Mouse (Mus musculus) forebrain, embryonic 11.5 days (tissue): ENCODE data around the gene Extl2. TPM values are rescaled to one million over a fixed set of nuclear protein-coding genes. Genes with fewer than 3 reads are reported as not detected.

Experiments
- ATAC-seq: fragments of 200-750 bp; cut with Nextera tagmentation; replicated peaks from 2 replicates; pipeline ENCODE4 v1.8.0; 2017; ENCODE audit warnings: moderate TSS enrichment; ENCODE audit not compliant: low FRiP score
- DNase-seq: peaks from one replicate; pipeline ENCODE4 v3.0.0-alpha.2; 2017; ENCODE audit warnings: low spot score
- H3K27ac ChIP-seq: fragments of 300-500 bp; sonication (generic); 2 replicates; pipeline ENCODE4 v1.5.1; 2014; ENCODE audit warnings: low read depth, low read length
- H3K27me3 ChIP-seq: fragments of 300-500 bp; sonication (generic); 2 replicates; pipeline ENCODE4 v1.6.1; 2014; ENCODE audit warnings: mild to moderate bottlenecking, low read length, mixed read lengths; ENCODE audit not compliant: control insufficient read depth, insufficient read depth
- H3K36me3 ChIP-seq: fragments of 300-500 bp; sonication (generic); 2 replicates; pipeline ENCODE4 v1.6.1; 2014; ENCODE audit warnings: mild to moderate bottlenecking, low read length, moderate library complexity, mixed read lengths; ENCODE audit not compliant: control insufficient read depth, insufficient read depth
- H3K4me1 ChIP-seq: fragments of 300-500 bp; sonication (generic); replicated peaks from 2 replicates; pipeline ENCODE4 v1.6.1; 2014; ENCODE audit warnings: low read length, mixed read lengths; ENCODE audit not compliant: control insufficient read depth, insufficient read depth
- H3K4me2 ChIP-seq: fragments of 300-500 bp; sonication (generic); 2 replicates; pipeline ENCODE4 v1.6.1; 2014; ENCODE audit warnings: low read depth, mild to moderate bottlenecking, low read length, moderate library complexity, mixed read lengths; ENCODE audit not compliant: severe bottlenecking
- H3K4me3 ChIP-seq: fragments of 300-500 bp; sonication (generic); 2 replicates; pipeline ENCODE4 v1.5.1; 2014; ENCODE audit warnings: low read depth, low read length
- H3K9ac ChIP-seq: fragments of 300-500 bp; sonication (generic); 2 replicates; pipeline ENCODE4 v1.6.1; 2014; ENCODE audit warnings: low read length
- H3K9me3 ChIP-seq: fragments of 300-500 bp; sonication (generic); 2 replicates; pipeline ENCODE4 v1.6.1; 2016; ENCODE audit warnings: low read length, mixed read lengths; ENCODE audit not compliant: control insufficient read depth
- WGBS: fragments of 180-500 bp; shearing (Covaris S2); extraction: QIAGEN DNeasy Blood & Tissue Kit; methylation state at CpG from one replicate; pipeline ENCODE4 v1.1.7; 2014; 5-methylcytosine and 5-hydroxymethylcytosine counted together
- polyA plus RNA-seq: library from polyadenylated mRNA; unstranded; fragments of >200 nt; fragmentation: Nextera tagmentation; extraction: Ambion mirVana; gene quantifications from 2 replicates; pipeline ENCODE4 v1.2.1, GENCODE M21; 2014

The Extl2 gene
- polyA plus RNA-seq, 1 experiment from 2014 or later: 24.5 TPM

GRCm38 (mm10) chr3:116040776-116041175 is 33.5 kb downstream of the Extl2 start:
- Histone ChIP-seq H3K4me1 (no peaks in the 10 kb centered on the region), H3K9me3 (no peaks in the 10 kb centered on the region), H3K36me3 (no peaks in the 10 kb centered on the region), H3K27me3 (no peaks in the 10 kb centered on the region), H3K4me2 (no peak overlapping the region), H3K4me3 (no peak overlapping the region), H3K27ac (no peak overlapping the region), H3K9ac (no peak overlapping the region)
- DNase-seq: no peak
- ATAC-seq: no peak
- WGBS: 89% methylated on average over 3 of the region's 3 CpGs

DNA sequence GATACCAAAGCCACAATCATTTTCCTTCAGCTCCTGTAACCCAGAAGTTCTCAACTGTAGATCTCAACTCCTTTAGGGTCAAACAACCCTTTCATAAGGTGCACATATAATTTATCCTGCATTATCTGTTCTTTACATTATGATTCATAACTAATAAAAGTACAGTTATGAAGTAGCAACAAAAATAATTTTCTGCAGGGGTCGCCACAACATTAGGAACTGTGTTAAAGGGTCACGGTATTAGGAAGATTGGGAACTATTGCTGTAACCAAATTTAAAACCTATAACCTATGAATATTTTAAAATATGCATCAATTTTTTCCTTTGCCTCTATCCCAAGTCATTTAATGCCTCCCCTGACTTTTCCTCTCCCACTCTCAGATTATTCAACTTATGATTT is 38.7 kb downstream of the Extl2 start:
- H3K27ac ChIP-seq: no peak overlapping the region
- H3K36me3 ChIP-seq: no peaks in the 10 kb centered on the region
- H3K4me2 ChIP-seq: no peak overlapping the region
- no peak for ATAC-seq
- 80% methylated on average over 2 of the region's 2 CpGs for whole genome bisulfite sequencing
- no peaks in the 10 kb centered on the region for H3K27me3 ChIP-seq
- no peak overlapping the region for H3K9ac ChIP-seq
- no peak overlapping the region for H3K4me3 ChIP-seq
- no peaks in the 10 kb centered on the region for H3K9me3 ChIP-seq
- DNase-seq: no peak
- H3K4me1 ChIP-seq: no peaks in the 10 kb centered on the region

- Histone ChIP-seq H3K27ac (no peak overlapping the region), H3K4me2 (no peak overlapping the region), H3K4me3 (no peak overlapping the region), H3K4me1 (no peaks in the 10 kb centered on the region), H3K9me3 (no peaks in the 10 kb centered on the region), H3K27me3 (no peaks in the 10 kb centered on the region), H3K9ac (no peak overlapping the region), H3K36me3 (no peaks in the 10 kb centered on the region)
- 42% methylated on average over 5 of the region's 5 CpGs for WGBS
- ATAC-seq (peak; percentile 64), DNase-seq (no peak)
Observed at GRCm38 (mm10) chr3:116047034-116047433, 39.8 kb downstream of the Extl2 start.

DNA sequence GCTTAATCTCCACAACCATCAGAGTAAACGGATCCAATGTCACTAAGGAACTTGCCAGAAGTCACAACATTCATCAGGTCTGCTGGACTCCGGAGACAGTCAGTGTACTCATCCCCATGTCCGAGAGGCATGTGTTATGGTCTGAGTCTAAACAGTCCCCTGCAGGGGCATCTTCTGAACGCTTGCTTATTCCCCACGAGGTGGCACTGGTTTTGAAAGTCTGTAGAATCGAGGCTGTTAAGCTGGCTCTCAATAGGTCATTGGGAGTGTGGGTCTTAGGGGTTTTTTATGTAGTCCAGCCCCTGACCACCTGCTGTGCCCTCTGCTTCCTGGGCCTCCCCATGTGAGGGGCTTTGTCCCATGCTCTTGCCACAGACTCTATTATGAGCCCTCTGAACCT is 49.8 kb downstream of the Extl2 start:
- ATAC-seq (0 out of 2 replicates have a peak, but pooled peaks have one; percentile 24), DNase-seq (no peak)
- H3K4me2 ChIP-seq: no peak overlapping the region
- no peaks in the 10 kb centered on the region for H3K9me3 ChIP-seq
- H3K4me1 ChIP-seq: no peaks in the 10 kb centered on the region
- no peaks in the 10 kb centered on the region for H3K27me3 ChIP-seq
- no peaks in the 10 kb centered on the region for H3K36me3 ChIP-seq
- H3K9ac ChIP-seq: no peak overlapping the region
- H3K4me3 ChIP-seq: no peak overlapping the region
- WGBS: 50% methylated on average over 6 of the region's 6 CpGs
- H3K27ac ChIP-seq: no peak overlapping the region

GRCm38 (mm10) chr3:116060320-116060719 is 53.1 kb downstream of the Extl2 start:
- no peak overlapping the region for H3K4me3 ChIP-seq
- ATAC-seq (no peak), DNase-seq (no peak)
- no peak overlapping the region for H3K4me2 ChIP-seq
- no peak overlapping the region for H3K9ac ChIP-seq
- H3K9me3 ChIP-seq: no peaks in the 10 kb centered on the region
- H3K27ac ChIP-seq: no peak overlapping the region
- no peaks in the 10 kb centered on the region for H3K36me3 ChIP-seq
- 49% methylated on average over 5 of the region's 5 CpGs for WGBS
- H3K4me1 ChIP-seq: no peaks in the 10 kb centered on the region
- H3K27me3 ChIP-seq: no peaks in the 10 kb centered on the region

- Histone ChIP-seq H3K9me3 (no peaks in the 10 kb centered on the region), H3K4me3 (no peak overlapping the region), H3K9ac (no peak overlapping the region), H3K27me3 (no peaks in the 10 kb centered on the region), H3K4me2 (no peak overlapping the region), H3K36me3 (no peaks in the 10 kb centered on the region), H3K4me1 (no peaks in the 10 kb centered on the region), H3K27ac (no peak overlapping the region)
- ATAC-seq: no peak
- no peak for DNase-seq
- WGBS: 89% methylated on average over 2 of the region's 2 CpGs
Observed at GRCm38 (mm10) chr3:116062141-116062540, 54.9 kb downstream of the Extl2 start.

DNA sequence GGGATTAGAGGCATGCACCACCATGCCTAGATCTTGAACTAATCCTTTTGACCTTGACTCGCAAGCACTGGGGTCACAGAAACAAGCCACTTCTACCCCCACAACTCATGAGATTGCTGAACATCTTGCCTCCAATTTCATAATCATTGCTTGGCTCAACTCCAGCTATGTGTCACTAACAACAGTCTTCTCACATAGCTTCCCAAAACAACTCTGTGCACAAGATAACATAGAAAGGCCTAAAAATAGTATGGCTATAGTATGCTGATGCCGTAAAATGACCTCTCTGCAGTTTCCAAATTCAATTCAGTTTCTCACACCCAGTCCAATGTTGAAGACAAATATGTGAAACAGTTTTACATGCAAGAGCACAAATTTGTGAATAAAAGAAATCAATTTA is 65.3 kb downstream of the Extl2 start:
- Histone ChIP-seq H3K27ac (no peak overlapping the region), H3K4me3 (no peak overlapping the region), H3K4me2 (no peak overlapping the region), H3K9ac (no peak overlapping the region), H3K4me1 (no peaks in the 10 kb centered on the region), H3K9me3 (no peaks in the 10 kb centered on the region), H3K27me3 (no peaks in the 10 kb centered on the region), H3K36me3 (no peaks in the 10 kb centered on the region)
- DNase-seq (no peak), ATAC-seq (no peak)
- WGBS: 77% methylated on average over 2 of the region's 2 CpGs

GRCm38 (mm10) chr3:116076739-116077138 is 69.5 kb downstream of the Extl2 start:
- Histone ChIP-seq H3K27ac (no peak overlapping the region), H3K4me1 (no peaks in the 10 kb centered on the region), H3K9ac (no peak overlapping the region), H3K9me3 (no peaks in the 10 kb centered on the region), H3K27me3 (no peaks in the 10 kb centered on the region), H3K36me3 (no peaks in the 10 kb centered on the region), H3K4me3 (no peak overlapping the region), H3K4me2 (no peak overlapping the region)
- 82% methylated on average over 2 of the region's 2 CpGs for WGBS
- DNase-seq (no peak), ATAC-seq (no peak)

DNA sequence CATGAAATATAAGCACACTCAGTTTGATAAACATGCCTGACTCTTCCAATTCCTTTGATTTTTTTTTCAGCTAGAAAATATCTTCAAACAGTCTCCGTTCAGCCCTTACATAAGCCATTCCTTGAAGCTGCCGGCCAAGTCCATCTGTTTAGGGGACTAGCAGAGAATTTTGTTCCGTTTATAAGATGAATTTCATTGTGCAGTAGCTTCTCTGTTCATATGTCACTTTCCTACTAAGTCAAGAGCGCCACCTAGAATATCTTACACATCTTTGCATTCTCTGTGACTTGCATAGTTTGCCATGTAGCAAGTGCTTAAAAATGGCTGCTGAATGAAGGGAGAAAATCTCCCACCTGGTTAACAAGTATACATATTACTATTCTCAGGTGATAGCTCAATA is 71.2 kb downstream of the Extl2 start:
- H3K36me3 ChIP-seq: no peaks in the 10 kb centered on the region
- H3K9me3 ChIP-seq: no peaks in the 10 kb centered on the region
- H3K27ac ChIP-seq: no peak overlapping the region
- H3K4me1 ChIP-seq: no peaks in the 10 kb centered on the region
- DNase-seq: no peak
- H3K9ac ChIP-seq: no peak overlapping the region
- H3K4me3 ChIP-seq: no peak overlapping the region
- 83% methylated on average over 4 of the region's 4 CpGs for WGBS
- ATAC-seq: no peak
- H3K27me3 ChIP-seq: no peaks in the 10 kb centered on the region
- no peak overlapping the region for H3K4me2 ChIP-seq
